25 mouse cellular contexts compared by ENCODE assay signal in the genomic region with DNA sequence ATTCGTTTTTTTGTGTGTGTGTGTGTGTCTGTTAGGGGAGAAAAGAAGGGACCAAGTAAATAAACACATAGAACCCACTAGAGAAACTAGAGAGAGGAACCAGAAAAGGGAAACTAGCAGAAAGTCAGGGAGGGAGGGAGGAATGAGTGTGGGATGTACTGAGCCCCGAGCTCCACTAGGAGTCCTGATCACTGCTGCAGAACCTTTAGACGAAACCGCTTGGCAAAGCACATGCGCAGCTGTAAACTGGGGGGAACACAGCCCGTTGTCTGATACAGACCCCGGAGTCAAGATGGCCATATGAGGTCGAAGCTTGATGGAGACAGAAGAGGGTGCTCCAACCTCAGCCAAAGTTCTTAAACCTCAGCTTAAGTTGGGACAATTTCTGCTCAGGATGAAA. TPM values are rescaled to one million over a fixed set of nuclear protein-coding genes. Genes with fewer than 3 reads are reported as not detected.
DNase-seq lines count a peak whose midpoint lies in the region; ATAC-seq and TF ChIP-seq lines count a peak whose summit lies in the region.
"Had no signal": no experiment of that assay in that cellular context is flagged by ENCODE, and none has a peak within 500 bp of the region (broad histone marks: within the 10 kb centered on the region; RNA-seq: fewer than 3 reads in every experiment).

No protein-coding gene starts in this region.

- no peaks in the 10 kb centered on the region for H3K4me1 ChIP-seq in forebrain, postnatal 0 days (ENCODE audit: insufficient read depth)
- H3K4me1 ChIP-seq in forebrain, embryonic 12.5 days, result no peaks in the 10 kb centered on the region
- no peaks in the 10 kb centered on the region for H3K4me1 ChIP-seq in intestine, postnatal 0 days (replicated peaks; ENCODE audit: control insufficient read depth, insufficient read depth, low read length)
- H3K4me1 ChIP-seq in intestine, embryonic 16.5 days (ENCODE audit: control insufficient read depth, insufficient read depth, low read length), result no peaks in the 10 kb centered on the region
- H3K4me1 ChIP-seq in CH12.LX (ENCODE audit: control insufficient read depth in 1 of 2, insufficient read depth in 2 of 2), result no peaks in the 10 kb centered on the region
- H3K4me1 ChIP-seq: embryonic facial prominence, embryonic 15.5 days; limb, embryonic 12.5 days; neural tube, embryonic 12.5 days had no signal

- in situ Hi-C loops in CH12.LX (cut with MboI; ENCODE audit: low pct_ligation_motif_present, low pct_unique_long_range_greater_than_20kb, low sequenced_read_pairs), result loop anchor here (10.0 kb wide), 2 partner anchors 129 to 329 kb away; no protein-coding TSS in a partner anchor

- H3K9me3 ChIP-seq in forebrain, postnatal 0 days (ENCODE audit: low read length), result no peaks in the 10 kb centered on the region
- H3K9me3 ChIP-seq in forebrain, embryonic 12.5 days, result no peaks in the 10 kb centered on the region
- H3K9me3 ChIP-seq in intestine, postnatal 0 days (ENCODE audit: control insufficient read depth), result no peaks in the 10 kb centered on the region
- no peaks in the 10 kb centered on the region for H3K9me3 ChIP-seq in intestine, embryonic 16.5 days (ENCODE audit: control insufficient read depth, low read length)
- no peaks in the 10 kb centered on the region for H3K9me3 ChIP-seq in CH12.LX (replicated peaks; ENCODE audit: low read length)
- H3K9me3 ChIP-seq: embryonic facial prominence, embryonic 15.5 days; limb, embryonic 12.5 days; neural tube, embryonic 12.5 days had no signal

- TF ChIP-seq EP300 in CH12.LX (IDR thresholded peaks at IDR 0.05; ENCODE audit: low read length), result no peak

- H3K27me3 ChIP-seq in forebrain, postnatal 0 days (ENCODE audit: insufficient read depth, low read length), result no peaks in the 10 kb centered on the region; the same call in 1 of the 2 replicates
- H3K27me3 ChIP-seq in forebrain, embryonic 12.5 days, result peaks cover 12% of the 10 kb centered on the region; the same call in 1 of the 2 replicates
- no peaks in the 10 kb centered on the region for H3K27me3 ChIP-seq in intestine, postnatal 0 days (replicated peaks; ENCODE audit: control insufficient read depth, insufficient read depth, low read length)
- H3K27me3 ChIP-seq in intestine, embryonic 16.5 days (replicated peaks; ENCODE audit: control insufficient read depth, insufficient read depth, low read length), result no peaks in the 10 kb centered on the region
- H3K27me3 ChIP-seq in CH12.LX (replicated peaks), result peaks cover 10% of the 10 kb centered on the region
- H3K27me3 ChIP-seq: embryonic facial prominence, embryonic 15.5 days; neural tube, embryonic 12.5 days; Patski had no signal

- WGBS in forebrain, postnatal 0 days, result 68% methylated on average over 8 of the region's 8 CpGs
- WGBS in forebrain, embryonic 12.5 days, result 73% methylated on average over 8 of the region's 8 CpGs
- 65% methylated on average over 8 of the region's 8 CpGs for WGBS in intestine, postnatal 0 days
- WGBS in intestine, embryonic 16.5 days, result 63% methylated on average over 8 of the region's 8 CpGs

- no peak overlapping the region for H3K9ac ChIP-seq in forebrain, postnatal 0 days
- no peak overlapping the region for H3K9ac ChIP-seq in forebrain, embryonic 12.5 days
- H3K9ac ChIP-seq in intestine, postnatal 0 days (ENCODE audit: low read depth, low read length), result no peak overlapping the region
- no peak overlapping the region for H3K9ac ChIP-seq in intestine, embryonic 16.5 days (ENCODE audit: low read depth, low read length)
- peak overlapping the region; percentile 51; the same call in 1 of the 2 replicates for H3K9ac ChIP-seq in CH12.LX (ENCODE audit: insufficient read depth, low read depth)
- H3K9ac ChIP-seq: embryonic facial prominence, embryonic 15.5 days; limb, embryonic 12.5 days; neural tube, embryonic 12.5 days had no signal

- TF ChIP-seq CTCF in forebrain, postnatal 0 days (IDR thresholded peaks at IDR 0.05; ENCODE audit: low read depth), result peak; percentile 42
- 0 out of 2 replicates have a peak, but pooled peaks have one; percentile 30 for TF ChIP-seq CTCF in intestine, postnatal 0 days (IDR thresholded peaks at IDR 0.05; ENCODE audit: low read depth)
- peak in 1 of 2 experiments; percentile 39; a peak in 2 of 4 replicates for TF ChIP-seq CTCF in CH12.LX (conservative IDR thresholded peaks at IDR 0.05 in 1 of 2, IDR thresholded peaks at IDR 0.05 in 1 of 2; ENCODE audit: low read depth in 2 of 2, low read length in 2 of 2)

- no peak overlapping the region for H3K4me3 ChIP-seq in forebrain, postnatal 0 days (ENCODE audit: low read depth, low read length)
- no peak overlapping the region for H3K4me3 ChIP-seq in forebrain, embryonic 12.5 days (replicated peaks)
- no peak overlapping the region for H3K4me3 ChIP-seq in intestine, postnatal 0 days (ENCODE audit: low read depth, low read length)
- H3K4me3 ChIP-seq in intestine, embryonic 16.5 days (ENCODE audit: low read length), result no peak overlapping the region
- no peak overlapping the region for H3K4me3 ChIP-seq in CH12.LX (replicated peaks in 1 of 3; ENCODE audit: low read depth in 2 of 3, low read length in 2 of 3, poor library complexity in 1 of 3)
- H3K4me3 ChIP-seq: embryonic facial prominence, embryonic 15.5 days; limb, embryonic 12.5 days; neural tube, embryonic 12.5 days had no signal

- H3K4me2 ChIP-seq in forebrain, postnatal 0 days (ENCODE audit: low read depth), result no peak overlapping the region
- H3K4me2 ChIP-seq in forebrain, embryonic 12.5 days, result no peak overlapping the region
- no peak overlapping the region for H3K4me2 ChIP-seq in intestine, postnatal 0 days (replicated peaks; ENCODE audit: low read depth)
- no peak overlapping the region for H3K4me2 ChIP-seq in intestine, embryonic 16.5 days (ENCODE audit: low read depth, low read length)
- H3K4me2 ChIP-seq in CH12.LX (ENCODE audit: insufficient read depth, low read depth, poor library complexity, severe bottlenecking), result peak overlapping the region; percentile 91
- H3K4me2 ChIP-seq: embryonic facial prominence, embryonic 15.5 days; limb, embryonic 12.5 days; midbrain, embryonic 11.5 days; neural tube, embryonic 12.5 days had no signal

- H3K27ac ChIP-seq in forebrain, postnatal 0 days (ENCODE audit: low read depth, low read length), result no peak overlapping the region
- H3K27ac ChIP-seq in forebrain, embryonic 12.5 days, result no peak overlapping the region
- H3K27ac ChIP-seq in intestine, postnatal 0 days (ENCODE audit: low read depth, low read length), result no peak overlapping the region
- no peak overlapping the region for H3K27ac ChIP-seq in intestine, embryonic 16.5 days (ENCODE audit: low read length)
- no peak overlapping the region for H3K27ac ChIP-seq in CH12.LX (ENCODE audit: insufficient read depth, low read depth)
- H3K27ac ChIP-seq: embryonic facial prominence, embryonic 15.5 days; limb, embryonic 12.5 days; neural tube, embryonic 12.5 days had no signal

- no peak for TF ChIP-seq POLR2A in CH12.LX (IDR thresholded peaks at IDR 0.05; ENCODE audit: low read depth, low read length)

- H3K36me3 ChIP-seq in forebrain, postnatal 0 days (ENCODE audit: insufficient read depth), result no peaks in the 10 kb centered on the region
- no peaks in the 10 kb centered on the region for H3K36me3 ChIP-seq in forebrain, embryonic 12.5 days (replicated peaks)
- H3K36me3 ChIP-seq in intestine, postnatal 0 days (ENCODE audit: control insufficient read depth, insufficient read depth), result no peaks in the 10 kb centered on the region
- H3K36me3 ChIP-seq in intestine, embryonic 16.5 days (ENCODE audit: control insufficient read depth, insufficient read depth, low read length), result no peaks in the 10 kb centered on the region
- no peaks in the 10 kb centered on the region for H3K36me3 ChIP-seq in CH12.LX (replicated peaks in 1 of 2; ENCODE audit: control insufficient read depth in 1 of 2, insufficient read depth in 1 of 2, low read length in 1 of 2)
- H3K36me3 ChIP-seq: embryonic facial prominence, embryonic 15.5 days; limb, embryonic 12.5 days; neural tube, embryonic 12.5 days had no signal

- no peak; the same call in 1 of the 2 replicates for TF ChIP-seq RAD21 in CH12.LX (IDR thresholded peaks at IDR 0.05; ENCODE audit: low read depth, low read length)

- dilution Hi-C loops in CH12.LX (cut with MboI; ENCODE audit: extremely low pct_ligation_motif_present, extremely low pct_unique_long_range_greater_than_20kb, low sequenced_read_pairs), result no loop called here

- H3K79me2 ChIP-seq in CH12.LX (replicated peaks; ENCODE audit: control insufficient read depth, extremely low read depth, insufficient read depth, poor library complexity, severe bottlenecking), result no peaks in the 10 kb centered on the region

- no peak for DNase-seq in forebrain, postnatal 0 days
- DNase-seq in CH12.LX (ENCODE audit: extremely low read depth), result no peak
- DNase-seq in left cerebral cortex, adult 9 months (ENCODE audit: low spot score in 2 of 2), result no peak
- no peak for DNase-seq in kidney, postnatal 36 days
- DNase-seq: adrenal gland, postnatal 10 days; cerebellum, adult 11-12 months; cerebellum, postnatal 14 days; embryo, embryonic 11 days; gastrocnemius, postnatal 14 days; heart, postnatal 36 days; kidney, adult 8-10 months; kidney, postnatal 25 days; layer of hippocampus, adult 9-11 months; lung, adult 18-20 months; right cerebral cortex, postnatal 4 days; thymus, postnatal 14 days had no signal

- ATAC-seq in forebrain, postnatal 0 days, result no peak
- no peak for ATAC-seq in forebrain, embryonic 12.5 days (ENCODE audit: low FRiP score)
- no peak for ATAC-seq in intestine, postnatal 0 days
- no peak for ATAC-seq in intestine, embryonic 16.5 days
- peak; percentile 87 for ATAC-seq in megakaryocyte progenitor cell, adult 5-6 weeks (replicated peaks; ENCODE audit: poor library complexity)
- ATAC-seq: Patski had no signal

TF ChIP-seq in CH12.LX, 34 proteins besides CTCF, POLR2A, EP300 and RAD21:
- no peak for TF ChIP-seq GABPA (IDR thresholded peaks at IDR 0.05; ENCODE audit: insufficient replicate concordance, low read depth, low read length)
- TF ChIP-seq NRF1 (IDR thresholded peaks at IDR 0.05; ENCODE audit: low read depth, low read length), result peak; percentile 78

RNA-seq across cellular contexts. Expression of gene Nnmt, which starts 11.0 kb away (rescaled TPM):
- total RNA-seq in forebrain, postnatal 0 days (2014; rRNA removed), result 3.1 and 4.6 TPM in 2 replicates
- polyA plus RNA-seq in forebrain, postnatal 0 days (2015; fragmentation: Nextera tagmentation; extraction: Ambion mirVana), result 5.5 and 5.7 TPM in 2 replicates
- polyA plus RNA-seq in forebrain, embryonic 12.5 days (2016; fragmentation: Nextera tagmentation; extraction: Ambion mirVana), result 1.2 and 2.1 TPM in 2 replicates
- polyA plus RNA-seq in intestine, postnatal 0 days (2015; fragmentation: Nextera tagmentation; extraction: Ambion mirVana), result 5.1 and 6.1 TPM in 2 replicates
- 2.9 and 4.0 TPM in 2 replicates for polyA plus RNA-seq in intestine, embryonic 16.5 days (2015; fragmentation: Nextera tagmentation; extraction: Ambion mirVana)
- total RNA-seq in CH12.LX (2012; rRNA removed) (not detected in 2 replicates), CH12.LX (2014; rRNA removed) (not detected in 2 replicates)
- polyA plus RNA-seq in CH12.LX (2012; ENCODE audit: insufficient read length, low read depth), result not detected in 2 replicates
- total RNA-seq in megakaryocyte progenitor cell, adult 5-6 weeks (2015), result 0.98 TPM in 1 of 2 replicates, not detected in the other
- not detected in 2 replicates for total RNA-seq in megakaryocyte progenitor cell, adult 5-6 weeks (2017)
